Mouse (Mus musculus): ENCODE data around the gene Gm28434.

Gene Gm28434

GRCm38 (mm10) chr5:87969201-87969600 is at the start of gene Gm28434, which contains the start of gene 2310003L06Rik:
Gm28434 (plus strand) TSS chr5:87969517.
2310003L06Rik (plus strand) TSS chr5:87969459.
- in situ Hi-C loops (cut with MboI; ENCODE audit: low pct_unique_long_range_greater_than_20kb in 1 of 2, low sequenced_read_pairs in 2 of 2, unreplicated experiment in 1 of 2): no loop called here

DNA sequence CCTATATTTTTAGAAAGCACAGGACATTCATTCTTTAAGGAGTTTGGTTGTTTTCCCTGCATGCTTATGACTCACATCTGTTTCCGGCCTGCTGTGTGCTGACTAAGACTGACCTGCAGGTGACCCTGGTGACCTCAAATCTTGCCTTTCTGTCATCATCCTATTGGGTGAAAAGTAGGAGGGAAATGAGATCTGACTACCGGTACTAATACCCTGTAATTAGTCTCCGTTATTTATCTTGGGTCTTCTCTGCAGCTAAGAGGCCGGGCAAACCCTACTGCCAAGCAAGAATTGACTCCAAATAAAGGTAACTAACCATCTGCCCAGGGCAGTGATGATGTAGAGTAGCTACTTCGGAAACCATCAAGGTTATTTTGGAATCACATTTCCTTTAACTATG is 43.9 kb upstream of the Gm28434 start, which contains the start of gene Csn3:
Csn3 (plus strand) TSS at position 208 of the 400 bp plus-strand sequence.
- in situ Hi-C loops (cut with MboI; ENCODE audit: low pct_unique_long_range_greater_than_20kb in 1 of 2, low sequenced_read_pairs in 2 of 2, unreplicated experiment in 1 of 2): no loop called here

DNA sequence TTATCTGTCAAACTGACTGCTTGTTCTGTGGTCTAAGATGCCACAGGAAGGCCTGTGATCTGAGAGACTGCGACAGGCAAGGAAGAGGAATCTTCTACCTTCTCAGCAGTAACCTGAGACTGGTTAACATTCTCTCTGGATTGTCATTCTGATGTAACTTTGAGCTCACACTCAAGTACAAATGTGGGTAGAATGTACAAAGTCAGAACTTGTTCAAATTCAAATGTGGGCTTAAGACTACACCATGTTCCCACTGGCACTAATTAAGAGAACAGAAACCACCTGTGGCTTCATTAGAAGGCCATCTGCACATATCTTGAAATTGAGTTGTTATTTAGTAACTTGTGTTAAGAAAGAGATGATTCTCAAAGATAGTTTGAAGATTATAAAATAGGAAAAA is 37.7 kb upstream of the Gm28434 start:
- in situ Hi-C loops (cut with MboI; ENCODE audit: low pct_unique_long_range_greater_than_20kb in 1 of 2, low sequenced_read_pairs in 2 of 2, unreplicated experiment in 1 of 2): no loop called here

GRCm38 (mm10) chr5:87940752-87941151 is 28.6 kb upstream of the Gm28434 start:
- in situ Hi-C loops (cut with MboI; ENCODE audit: low pct_unique_long_range_greater_than_20kb in 1 of 2, low sequenced_read_pairs in 2 of 2, unreplicated experiment in 1 of 2): no loop called here

- in situ Hi-C loops (cut with MboI; ENCODE audit: low pct_unique_long_range_greater_than_20kb in 1 of 2, low sequenced_read_pairs in 2 of 2, unreplicated experiment in 1 of 2): no loop called here
These were observed 26.8 kb upstream of the Gm28434 start for GRCm38 (mm10) chr5:87942515-87942914.

GRCm38 (mm10) chr5:87951836-87952235 is 17.5 kb upstream of the Gm28434 start:
- in situ Hi-C loops (cut with MboI; ENCODE audit: low pct_unique_long_range_greater_than_20kb in 1 of 2, low sequenced_read_pairs in 2 of 2, unreplicated experiment in 1 of 2): no loop called here

DNA sequence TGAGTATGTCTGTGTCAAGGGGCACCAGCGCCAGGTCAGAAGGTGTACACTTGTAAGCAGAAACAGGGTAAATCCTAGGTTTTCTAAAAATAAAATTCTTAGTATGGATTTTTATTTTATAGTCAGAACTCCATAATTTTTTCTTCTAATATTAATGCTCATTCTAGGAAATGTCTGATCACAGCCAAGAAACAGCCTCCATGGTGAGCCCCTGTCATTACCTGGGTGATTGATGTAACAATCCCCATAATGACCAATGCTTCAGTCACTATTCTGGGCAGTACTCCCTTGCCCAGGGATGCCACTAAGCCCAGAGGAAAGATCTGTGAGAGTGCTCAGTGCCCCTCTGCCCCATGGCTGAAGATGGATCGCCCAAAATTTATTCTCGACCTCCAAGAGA is 9.8 kb downstream of the Gm28434 start, which contains the start of gene Cabs1:
Cabs1 (plus strand) TSS at position 301 of the 400 bp plus-strand sequence.
- in situ Hi-C loops (cut with MboI; ENCODE audit: low pct_unique_long_range_greater_than_20kb in 1 of 2, low sequenced_read_pairs in 2 of 2, unreplicated experiment in 1 of 2): no loop called here

- in situ Hi-C loops (cut with MboI; ENCODE audit: low pct_unique_long_range_greater_than_20kb in 1 of 2, low sequenced_read_pairs in 2 of 2, unreplicated experiment in 1 of 2): no loop called here
These were observed 13.3 kb downstream of the Gm28434 start for GRCm38 (mm10) chr5:87982468-87983214.

GRCm38 (mm10) chr5:88002249-88002648 is 32.9 kb downstream of the Gm28434 start, which contains the start of gene Smr3a:
Smr3a (plus strand) TSS chr5:88002549.
- in situ Hi-C loops (cut with MboI; ENCODE audit: low pct_unique_long_range_greater_than_20kb in 1 of 2, low sequenced_read_pairs in 2 of 2, unreplicated experiment in 1 of 2): no loop called here

GRCm38 (mm10) chr5:88005241-88005640 is 35.9 kb downstream of the Gm28434 start:
- in situ Hi-C loops (cut with MboI; ENCODE audit: low pct_unique_long_range_greater_than_20kb in 1 of 2, low sequenced_read_pairs in 2 of 2, unreplicated experiment in 1 of 2): no loop called here
